Mouse (Mus musculus) myocyte (in vitro differentiated cells): ENCODE data around the gene Tssk4. TPM values are rescaled to one million over a fixed set of nuclear protein-coding genes. Genes with fewer than 3 reads are reported as not detected.

Source experiments
- H3K27me3 ChIP-seq: one replicate; pipeline ENCODE4 v1.6.1; 2011; ENCODE audit not compliant: control insufficient read depth, insufficient read depth, insufficient read length
- H3K36me3 ChIP-seq: one replicate; pipeline ENCODE4 v1.6.1; 2011; ENCODE audit not compliant: control insufficient read depth, insufficient read depth
- H3K4me2 ChIP-seq: one replicate; pipeline ENCODE4 v1.6.1; 2011; ENCODE audit warnings: low read depth, control low read depth
- H3K4me3 ChIP-seq: one replicate; pipeline ENCODE4 v1.5.1; 2011; ENCODE audit warnings: mild to moderate bottlenecking, control low read depth, moderate library complexity
- H3K79me2 ChIP-seq: one replicate; pipeline ENCODE4 v1.6.1; 2011; ENCODE audit not compliant: control insufficient read depth, insufficient read depth
- H3ac ChIP-seq: one replicate; pipeline ENCODE4 v1.6.1; 2011; ENCODE audit not compliant: control insufficient read depth, insufficient read length
- CEBPB ChIP-seq: IDR thresholded peaks from 2 replicates; pipeline ENCODE4 v1.6.1; 2011; ENCODE audit warnings: mild to moderate bottlenecking, moderate library complexity; ENCODE audit not compliant: poor library complexity, insufficient read depth, severe bottlenecking
- E2F4 ChIP-seq: IDR thresholded peaks from one replicate; pipeline ENCODE4 v1.6.1; 2011; ENCODE audit warnings: mild to moderate bottlenecking, control low read depth, moderate library complexity; ENCODE audit not compliant: insufficient read depth
- MAX ChIP-seq: IDR thresholded peaks from one replicate; pipeline ENCODE4 v1.6.1; 2011; ENCODE audit warnings: low read depth, mild to moderate bottlenecking, control low read depth
- MYOD1 ChIP-seq, 3 experiments: IDR thresholded peaks; one replicate each; pipeline ENCODE4 v1.6.1; 2011; ENCODE audit warnings: control low read depth in 2 of 3, low read depth in 2 of 3, mild to moderate bottlenecking in 2 of 3, moderate library complexity in 1 of 3; ENCODE audit not compliant: insufficient read length in 2 of 3, control insufficient read depth in 1 of 3
- MYOG ChIP-seq, 3 experiments: IDR thresholded peaks; one replicate each; pipeline ENCODE4 v1.6.1; 2011; ENCODE audit warnings: control low read depth in 2 of 3, low read depth in 2 of 3, mild to moderate bottlenecking in 2 of 3; ENCODE audit not compliant: insufficient read length in 2 of 3, control insufficient read depth in 1 of 3, insufficient read depth in 1 of 3
- POLR2A ChIP-seq: IDR thresholded peaks from one replicate; pipeline ENCODE4 v1.6.1; 2011; ENCODE audit warnings: low read depth, mild to moderate bottlenecking, control low read depth, moderate library complexity; ENCODE audit not compliant: insufficient read length
- POLR2AphosphoS2 ChIP-seq: IDR thresholded peaks from one replicate; pipeline ENCODE4 v1.6.1; 2011; ENCODE audit warnings: low read depth, control low read depth; ENCODE audit not compliant: insufficient read length
- REST ChIP-seq: IDR thresholded peaks from one replicate; pipeline ENCODE4 v1.6.1; 2011; ENCODE audit warnings: mild to moderate bottlenecking, control low read depth, moderate library complexity; ENCODE audit not compliant: insufficient read depth, insufficient read length
- SRF ChIP-seq: IDR thresholded peaks from one replicate; pipeline ENCODE4 v1.6.1; 2011; ENCODE audit warnings: low read depth; ENCODE audit not compliant: control insufficient read depth, insufficient read length
- TCF12 ChIP-seq: IDR thresholded peaks from one replicate; pipeline ENCODE4 v1.6.1; 2011; ENCODE audit warnings: mild to moderate bottlenecking, control low read depth; ENCODE audit not compliant: poor library complexity, insufficient read depth, severe bottlenecking
- TCF3 ChIP-seq: IDR thresholded peaks from one replicate; pipeline ENCODE4 v1.6.1; 2011; ENCODE audit warnings: low read depth, control low read depth; ENCODE audit not compliant: insufficient read length
- USF1 ChIP-seq: IDR thresholded peaks from one replicate; pipeline ENCODE4 v1.6.1; 2011; ENCODE audit warnings: low read depth, mild to moderate bottlenecking, control low read depth, moderate library complexity
- polyA plus RNA-seq: library from polyadenylated mRNA; unstranded; fragments of >200 nt; fragmentation: generic; extraction: Trizol; gene quantifications from one replicate; pipeline ENCODE4 v1.2.1, GENCODE M21; 2012; ENCODE audit warnings: missing spikeins

Gene Tssk4
- polyA plus RNA-seq, 1 experiment = 0.18 TPM

DNA sequence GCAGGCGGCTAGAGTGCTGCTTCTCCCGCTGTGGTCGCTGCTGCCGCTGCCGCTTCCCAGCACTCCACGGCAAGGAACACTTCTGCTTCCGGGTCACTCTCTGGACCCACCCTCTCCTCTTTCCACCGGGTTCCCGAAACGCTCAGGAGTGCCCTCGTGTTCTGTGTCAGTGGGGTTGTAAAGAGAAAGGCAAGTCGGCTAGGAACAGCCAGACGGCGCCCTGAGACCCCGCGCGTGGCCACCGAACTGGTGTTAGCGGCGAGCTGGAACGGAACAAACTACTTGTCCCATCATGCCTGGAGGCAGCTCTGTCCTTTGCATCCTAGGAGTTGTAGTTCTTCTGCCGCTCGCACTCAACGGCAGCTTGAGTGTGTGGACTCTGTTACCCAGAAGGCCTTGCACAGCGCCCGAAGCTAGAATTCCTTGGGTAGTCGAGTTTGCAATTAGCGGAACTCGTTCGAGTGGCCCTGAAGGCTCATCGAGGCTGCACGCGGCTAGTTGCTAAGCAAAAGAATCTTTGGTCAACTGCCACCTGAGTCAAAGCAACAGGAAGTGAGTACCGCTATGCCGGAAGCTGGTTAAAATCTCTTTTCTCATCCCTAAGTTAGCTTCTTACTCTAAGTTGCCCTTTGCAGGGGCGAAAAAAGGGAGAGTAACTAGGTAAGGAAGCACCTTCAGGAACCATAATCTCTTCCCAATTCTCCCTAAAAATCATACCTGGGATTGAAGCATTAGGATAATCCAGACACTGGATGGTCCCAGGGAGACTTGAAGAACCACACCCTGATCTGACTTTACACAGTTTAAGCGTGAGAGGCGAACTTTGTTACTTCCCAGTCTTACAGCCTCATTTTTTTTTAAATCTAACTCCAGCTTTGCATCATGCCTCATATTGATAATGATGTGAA, 22.1 kb downstream of the Tssk4 start, which contains the start of the genes Gmpr2 and Nedd8:
Gene Gmpr2 (plus strand): TSS at position 109 of the 908 bp plus-strand sequence.
Gene Nedd8 (minus strand): TSS at position 292 of the 908 bp plus-strand sequence.
- peaks cover 12% of the 10 kb centered on the region for H3K36me3 ChIP-seq
- H3K27me3 ChIP-seq = no peaks in the 10 kb centered on the region
- peaks cover 54% of the 10 kb centered on the region for H3K79me2 ChIP-seq
- peak within 1 kb of the TSS; percentile 90 for H3K4me2 ChIP-seq
- peak within 1 kb of the TSS; percentile 87 for H3ac ChIP-seq
- H3K4me3 ChIP-seq = peak within 1 kb of the TSS; percentile 82
- TF ChIP-seq SRF (peak; percentile 42), USF1 (no peak), E2F4 (no peak), MYOG (IDR thresholded peaks at IDR 0.05; ENCODE audit: control insufficient read depth in 1 of 3, insufficient read depth in 1 of 3, insufficient read length in 2 of 3, low read depth in 2 of 3) (no peak), TCF3 (no peak), TCF12 (no peak), POLR2AphosphoS2 (peak; percentile 65), REST (no peak), POLR2A (peak; percentile 72), CEBPB (no peak), MYOD1 (IDR thresholded peaks at IDR 0.05; ENCODE audit: control insufficient read depth in 1 of 3, insufficient read length in 2 of 3, low read depth in 2 of 3) (no peak), MAX (peak; percentile 9)

DNA sequence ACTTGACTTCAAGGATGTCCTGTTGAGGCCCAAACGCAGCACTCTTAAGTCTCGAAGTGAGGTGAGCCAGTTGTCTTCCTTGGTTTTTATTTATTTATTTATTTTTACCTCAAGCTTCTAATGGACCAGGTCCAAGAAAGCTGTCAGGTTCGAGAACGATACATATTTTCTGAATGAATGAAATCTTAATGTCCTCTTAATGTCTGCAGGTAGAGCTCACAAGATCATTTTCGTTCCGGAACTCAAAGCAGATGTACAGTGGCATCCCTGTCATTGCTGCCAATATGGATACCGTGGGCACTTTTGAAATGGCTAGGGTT, 22.7 kb downstream of the Tssk4 start:
- H3K4me3 ChIP-seq = peak overlapping the region; percentile 82
- H3K36me3 ChIP-seq = peaks cover 18% of the 10 kb centered on the region
- H3K27me3 ChIP-seq = no peaks in the 10 kb centered on the region
- no peak for TF ChIP-seq MAX
- H3ac ChIP-seq = peak overlapping the region; percentile 87
- H3K4me2 ChIP-seq = peak overlapping the region; percentile 90
- H3K79me2 ChIP-seq = peaks cover 51% of the 10 kb centered on the region

DNA sequence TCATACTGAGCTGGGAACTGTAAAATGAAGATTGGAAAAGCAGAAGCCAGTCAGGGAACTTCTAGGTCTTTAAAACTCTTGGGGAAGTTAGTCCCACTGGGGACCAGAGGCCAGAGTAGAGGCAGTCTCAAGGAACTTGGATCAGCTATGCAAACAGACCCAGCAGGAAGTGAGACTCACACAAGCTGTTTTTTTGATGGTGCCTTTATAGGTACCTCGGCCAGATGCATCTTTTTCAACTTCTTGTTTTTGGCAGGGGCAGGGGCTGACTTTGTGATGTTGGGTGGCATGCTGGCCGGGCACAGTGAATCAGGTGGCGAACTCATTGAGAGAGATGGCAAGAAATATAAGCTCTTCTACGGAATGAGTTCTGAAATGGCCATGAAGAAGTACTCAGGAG, 27.6 kb downstream of the Tssk4 start:
- H3K36me3 ChIP-seq = peaks cover 40% of the 10 kb centered on the region
- TF ChIP-seq USF1 (no peak), MYOG (IDR thresholded peaks at IDR 0.05; ENCODE audit: control insufficient read depth in 1 of 3, insufficient read depth in 1 of 3, insufficient read length in 2 of 3, low read depth in 2 of 3) (no peak), POLR2A (no peak), MAX (no peak), REST (no peak)
- no peak overlapping the region for H3K4me3 ChIP-seq
- no peak overlapping the region for H3K4me2 ChIP-seq
- peaks cover 11% of the 10 kb centered on the region for H3K79me2 ChIP-seq
- no peaks in the 10 kb centered on the region for H3K27me3 ChIP-seq
- no peak overlapping the region for H3ac ChIP-seq

DNA sequence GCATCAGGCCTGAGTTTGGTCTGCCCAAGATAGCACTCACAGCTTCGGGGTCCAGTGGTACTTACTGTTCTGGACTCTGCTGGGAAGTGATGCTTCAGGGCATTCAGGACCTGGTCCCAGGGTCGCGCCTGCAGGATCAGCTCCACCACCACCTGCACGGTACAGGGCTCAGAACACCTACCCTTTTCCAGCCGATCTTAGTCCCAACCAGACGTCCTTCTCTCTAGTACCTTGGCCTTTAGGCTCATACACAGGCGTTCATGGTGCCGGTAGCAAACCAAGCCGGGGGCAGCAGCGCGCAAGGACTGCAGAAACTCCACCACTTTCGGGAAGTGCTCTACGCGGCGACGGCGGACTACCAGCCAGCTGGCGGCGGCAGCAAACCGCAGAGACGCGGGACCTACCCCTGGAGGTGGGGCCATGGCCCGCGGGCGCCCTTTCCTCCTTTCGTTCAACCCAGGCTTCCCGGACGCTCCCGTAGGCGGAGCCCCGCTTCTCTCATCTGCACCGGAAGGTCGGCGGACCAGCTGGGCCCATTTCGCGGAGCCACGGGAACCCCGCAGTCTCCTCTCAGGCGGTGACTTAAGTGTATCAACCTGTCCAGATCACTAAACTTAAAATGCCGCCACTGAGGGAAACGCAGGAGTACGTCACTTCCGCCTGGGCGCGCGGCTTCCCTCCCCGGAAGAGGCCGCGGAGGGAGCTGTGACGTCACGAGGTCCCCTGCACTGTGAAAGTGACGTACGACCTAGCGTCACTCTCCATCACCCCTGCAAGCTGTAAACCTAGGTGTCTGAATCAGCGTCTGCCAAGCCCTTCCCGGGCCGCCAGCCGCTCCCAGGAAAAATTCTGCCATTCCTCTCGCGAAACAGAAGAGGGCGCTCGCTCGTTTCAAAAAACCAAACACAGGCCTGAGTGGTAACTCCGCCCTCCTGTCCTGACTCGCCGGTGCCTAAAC, 31.5 kb downstream of the Tssk4 start, which contains the start of gene Tinf2:
Gene Tinf2 (minus strand): TSS at position 661 of the 958 bp plus-strand sequence.
- peak within 1 kb of the TSS; percentile 6 for H3ac ChIP-seq

More for the DNA sequence above, 31.5 kb downstream of the Tssk4 start, which contains the start of gene Tinf2:
- peak within 1 kb of the TSS; percentile 95 for H3K4me2 ChIP-seq
- no peak for TF ChIP-seq REST
- TF ChIP-seq CEBPB = no peak
- TF ChIP-seq POLR2A = peak; percentile 31
- peak; percentile 72 for TF ChIP-seq POLR2AphosphoS2
- no peak for TF ChIP-seq USF1
- TF ChIP-seq SRF = peak; percentile 73
- no peak for TF ChIP-seq TCF12
- TF ChIP-seq MYOD1 (IDR thresholded peaks at IDR 0.05; ENCODE audit: control insufficient read depth in 1 of 3, insufficient read length in 2 of 3, low read depth in 2 of 3) = peak in 1 of 3 experiments; percentile 20
- peak; percentile 86 for TF ChIP-seq E2F4
- peak in 1 of 3 experiments; percentile 42 for TF ChIP-seq MYOG (IDR thresholded peaks at IDR 0.05; ENCODE audit: control insufficient read depth in 1 of 3, insufficient read depth in 1 of 3, insufficient read length in 2 of 3, low read depth in 2 of 3)
- no peak for TF ChIP-seq TCF3
- H3K36me3 ChIP-seq = peaks cover 31% of the 10 kb centered on the region
- no peaks in the 10 kb centered on the region for H3K27me3 ChIP-seq
- no peaks in the 10 kb centered on the region for H3K79me2 ChIP-seq
- H3K4me3 ChIP-seq = peak within 1 kb of the TSS; percentile 67
